Mouse (Mus musculus) liver, embryonic 14.5 days (tissue): ENCODE data around the gene Aph1b.

Source experiments
- CTCF ChIP-seq: IDR thresholded peaks from 2 replicates; pipeline ENCODE4 v1.5.1; 2016; ENCODE audit warnings: antibody characterized with exemption, low read depth, control low read depth
- EP300 ChIP-seq: IDR thresholded peaks from 2 replicates; pipeline ENCODE4 v1.6.1; 2016; ENCODE audit warnings: antibody characterized with exemption, low read depth

DNA sequence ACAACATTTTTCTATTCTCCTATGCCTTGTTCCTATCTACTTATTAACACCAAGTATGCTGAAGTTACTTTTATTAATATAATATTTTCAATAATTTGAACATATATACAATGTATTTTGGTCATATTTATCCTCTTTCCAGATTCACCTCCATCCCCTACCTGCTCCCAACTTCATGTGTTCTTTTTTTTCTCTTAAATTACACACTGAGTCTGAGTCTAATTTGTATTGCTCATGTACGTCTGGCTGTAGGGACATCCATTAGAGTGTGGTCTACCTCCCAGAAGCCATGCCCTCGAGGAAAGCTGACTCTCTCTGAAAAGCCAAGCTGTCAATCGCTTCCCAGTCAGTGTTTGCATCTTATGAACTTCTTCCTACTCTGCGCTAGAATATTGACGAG, 1.4 kb upstream of the Aph1b start, which contains the start of gene Gm10647:
- TF ChIP-seq CTCF (no peak), EP300 (no peak)
